Mouse (Mus musculus) adipocyte (in vitro differentiated cells): ENCODE results near the gene Slc47a2.

Experiments
- DNase-seq: peaks from one replicate; pipeline ENCODE4 v3.0.0-alpha.2; 2016; ENCODE audit warnings: low spot score

The Slc47a2 gene

DNA sequence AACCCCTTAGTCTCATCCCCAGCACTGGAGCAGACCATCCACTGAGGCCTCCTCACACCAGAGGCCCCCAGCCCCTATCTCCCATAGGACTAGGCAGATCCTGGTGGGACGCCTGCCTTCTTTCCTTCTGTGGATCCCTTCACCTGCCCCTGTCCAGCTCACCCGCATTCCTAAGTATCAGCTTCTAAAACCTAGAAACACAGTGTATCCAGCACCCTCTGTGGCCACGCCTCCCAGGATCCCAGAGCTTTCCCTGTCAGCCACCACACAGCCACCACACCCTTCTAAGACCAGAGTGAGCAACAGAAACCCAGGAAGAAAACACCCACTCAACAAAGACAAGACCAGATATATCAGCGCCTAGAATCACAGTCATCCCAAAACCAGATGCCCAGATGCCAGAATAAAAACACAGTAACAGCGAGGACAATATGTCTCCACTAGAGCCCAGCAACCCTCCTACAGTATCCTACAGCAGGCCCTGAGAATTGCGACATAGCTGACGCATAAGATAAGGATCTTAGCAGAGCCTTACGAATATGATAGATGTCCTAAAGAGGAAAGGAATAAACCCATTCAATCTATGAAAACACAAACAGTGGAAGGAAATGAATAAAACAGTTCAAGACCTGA, 64.1 kb downstream of the Slc47a2 start:
- DNase-seq, result no peak

DNA sequence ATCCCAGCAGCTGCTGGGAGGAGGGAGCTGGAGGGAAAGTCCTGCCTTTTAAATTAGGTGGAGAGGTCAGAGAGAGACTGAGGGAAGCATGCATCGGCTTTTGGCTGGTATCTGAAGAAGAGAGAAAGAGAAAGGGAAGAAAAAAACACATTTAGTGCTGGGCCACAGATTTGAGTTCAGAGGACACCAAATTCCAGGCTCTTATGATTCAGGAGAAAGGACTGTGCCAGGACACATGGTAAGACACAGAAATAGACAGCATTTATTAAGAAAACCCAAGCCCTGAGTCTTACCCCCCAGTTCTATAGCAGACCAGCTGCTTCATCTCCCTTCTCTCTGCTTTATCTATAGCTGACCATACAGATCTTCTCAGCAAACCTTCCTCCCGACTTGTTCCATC, 64.7 kb downstream of the Slc47a2 start:
- DNase-seq, result peak; percentile 36

DNA sequence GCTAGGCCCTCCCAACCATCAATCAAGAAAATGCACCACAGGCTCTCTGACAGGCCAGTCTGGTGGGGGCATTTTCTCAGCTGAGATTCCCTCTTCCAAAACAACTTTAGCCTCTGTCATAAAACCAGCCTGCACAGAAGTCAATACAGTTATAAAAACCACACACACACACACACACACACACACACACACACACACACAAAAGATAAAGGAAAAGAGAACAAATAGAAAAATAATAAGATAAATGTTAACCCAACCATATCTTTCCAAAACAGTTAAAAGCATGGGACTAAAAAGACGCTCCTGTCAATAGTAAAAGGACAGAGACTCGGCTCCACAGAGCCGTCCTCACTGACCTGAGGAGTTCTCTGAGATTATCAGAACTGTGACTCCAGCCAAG, 66.2 kb downstream of the Slc47a2 start:
- no peak for DNase-seq

GRCm38 (mm10) chr11:61275106-61275505, 67.6 kb downstream of the Slc47a2 start:
- DNase-seq, result no peak

DNA sequence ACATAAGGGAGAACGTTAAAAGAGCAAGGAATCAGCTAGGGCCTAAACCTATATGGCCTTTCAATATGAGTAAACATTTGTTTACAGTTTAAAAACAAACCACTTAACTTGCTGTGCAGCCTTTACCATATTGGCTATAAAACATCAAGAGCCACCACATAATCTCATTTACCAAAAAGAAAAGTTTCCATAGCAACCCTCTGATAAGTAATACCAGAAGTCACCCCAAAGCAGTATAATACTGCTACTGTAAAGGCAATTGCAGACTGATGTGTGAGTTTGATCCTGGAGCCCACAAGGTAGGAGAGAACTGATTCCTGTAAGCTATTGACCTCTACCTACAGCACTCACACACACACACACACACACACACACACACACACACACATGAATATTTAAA, 68.2 kb downstream of the Slc47a2 start:
- DNase-seq, result no peak

DNA sequence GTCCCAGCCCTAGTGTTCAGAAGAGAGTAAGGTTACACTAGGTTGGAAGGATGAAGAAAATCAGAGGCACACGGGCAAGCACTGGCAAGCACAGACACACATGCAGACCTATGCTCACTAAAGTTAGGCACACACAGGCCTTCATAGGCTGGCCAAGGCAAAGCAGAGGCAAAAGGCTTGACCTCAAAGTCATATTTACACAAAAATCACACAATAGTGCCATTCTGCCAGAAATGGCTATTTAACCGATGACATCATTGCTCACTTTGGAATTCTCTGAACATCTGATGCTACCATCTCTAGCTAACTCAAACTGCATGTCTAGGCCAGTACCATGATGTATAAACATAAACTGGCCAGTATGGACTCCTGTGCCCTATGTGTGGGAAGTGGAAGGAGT, 68.7 kb downstream of the Slc47a2 start:
- no peak for DNase-seq

DNA sequence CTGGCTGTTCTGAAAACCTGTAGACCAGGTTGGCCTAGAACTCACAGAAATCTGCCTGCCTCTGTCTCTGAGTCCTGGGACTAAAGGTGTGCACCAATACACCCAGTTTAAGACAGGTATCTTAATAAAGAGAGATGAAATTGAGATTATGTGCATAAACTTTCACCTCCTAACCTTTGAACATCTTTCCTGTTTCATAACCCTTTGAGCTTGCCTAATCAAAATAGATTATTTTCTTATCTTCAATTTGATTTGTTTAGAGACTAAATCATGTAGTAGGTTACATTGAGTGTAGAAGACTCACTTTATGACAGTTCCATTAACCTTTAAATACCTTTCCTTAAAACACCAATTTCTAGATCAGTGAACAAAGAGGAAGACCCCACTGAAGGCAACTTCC, 71.0 kb downstream of the Slc47a2 start:
- no peak for DNase-seq

DNA sequence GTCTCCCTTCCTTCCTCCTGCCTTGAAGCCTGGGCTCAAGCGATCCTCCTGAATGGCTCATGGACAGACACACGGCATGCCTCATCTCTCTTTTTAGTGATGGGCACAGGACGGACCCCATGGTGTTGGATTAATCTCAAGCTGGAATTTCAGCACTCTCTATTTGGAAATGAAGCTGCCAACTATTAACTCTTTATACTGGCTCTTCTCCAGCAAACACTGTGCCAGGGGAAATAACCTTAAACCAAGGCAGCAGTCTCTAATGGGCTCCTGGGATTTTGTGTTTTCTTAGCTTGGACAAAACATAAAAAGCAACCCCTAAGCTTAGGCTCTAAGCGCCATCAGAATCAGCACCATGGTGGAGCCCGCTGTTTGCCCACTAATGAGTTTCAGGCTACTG, 72.3 kb downstream of the Slc47a2 start:
- DNase-seq, result no peak

GRCm38 (mm10) chr11:61268626-61269349, 73.9 kb downstream of the Slc47a2 start:
- no peak for DNase-seq

- DNase-seq, result peak; percentile 95
Measured at GRCm38 (mm10) chr11:61266551-61267533, 75.8 kb downstream of the Slc47a2 start, which contains the start of gene Aldh3a2. TSS of gene Aldh3a2 (minus strand) at chr11:61267464.

DNA sequence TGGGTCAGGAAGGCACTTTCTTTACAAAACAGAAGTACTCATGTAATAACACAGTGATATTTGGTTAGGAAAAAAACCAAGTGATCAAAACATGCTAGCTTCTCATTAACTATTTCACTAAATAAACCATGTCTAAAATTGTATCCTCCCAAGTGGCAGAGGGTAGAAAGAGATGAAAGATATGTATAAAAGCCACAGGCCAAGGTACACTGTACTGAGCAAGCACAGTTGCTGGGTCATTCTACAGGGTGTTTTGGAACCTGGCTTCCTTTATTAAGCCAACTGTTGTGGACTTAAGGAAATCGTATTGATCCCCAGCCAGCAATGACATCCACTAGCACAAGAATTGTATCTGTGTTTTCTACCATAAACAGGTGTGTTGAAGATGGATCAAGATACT, 78.8 kb downstream of the Slc47a2 start:
- no peak for DNase-seq

- no peak for DNase-seq
Measured at GRCm38 (mm10) chr11:61262516-61262915, 80.1 kb downstream of the Slc47a2 start.

DNA sequence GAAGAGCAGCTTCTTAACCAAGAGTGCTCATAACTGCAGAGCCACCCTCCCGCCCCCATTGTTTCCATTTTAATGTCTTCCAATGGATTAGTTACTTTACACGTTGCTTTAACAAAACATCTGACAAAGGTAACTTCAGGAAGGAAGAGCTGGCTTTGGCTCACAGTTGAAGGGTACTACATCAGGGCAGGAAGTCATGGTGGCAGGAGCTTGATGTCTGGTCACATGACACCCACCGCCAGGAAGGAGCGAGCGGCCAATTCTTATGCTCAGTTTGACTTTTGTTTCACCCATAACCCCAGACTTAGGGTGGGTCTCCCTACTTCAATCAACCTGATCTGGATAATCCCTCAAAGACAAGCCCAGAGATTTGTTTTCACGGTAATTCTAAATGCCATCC, 83.6 kb downstream of the Slc47a2 start:
- no peak for DNase-seq

- DNase-seq, result no peak
Measured at GRCm38 (mm10) chr11:61252807-61253206, 89.9 kb downstream of the Slc47a2 start.

GRCm38 (mm10) chr11:61251741-61252140, 90.9 kb downstream of the Slc47a2 start:
- DNase-seq, result no peak
